Mouse (Mus musculus): Measurements from ENCODE around the gene Tbl3. TPM values are rescaled to one million over a fixed set of nuclear protein-coding genes. Genes with fewer than 3 reads are reported as not detected.

The Tbl3 gene
- polyA plus RNA-seq, 2 experiments: 26.8 to 31.3 TPM

DNA sequence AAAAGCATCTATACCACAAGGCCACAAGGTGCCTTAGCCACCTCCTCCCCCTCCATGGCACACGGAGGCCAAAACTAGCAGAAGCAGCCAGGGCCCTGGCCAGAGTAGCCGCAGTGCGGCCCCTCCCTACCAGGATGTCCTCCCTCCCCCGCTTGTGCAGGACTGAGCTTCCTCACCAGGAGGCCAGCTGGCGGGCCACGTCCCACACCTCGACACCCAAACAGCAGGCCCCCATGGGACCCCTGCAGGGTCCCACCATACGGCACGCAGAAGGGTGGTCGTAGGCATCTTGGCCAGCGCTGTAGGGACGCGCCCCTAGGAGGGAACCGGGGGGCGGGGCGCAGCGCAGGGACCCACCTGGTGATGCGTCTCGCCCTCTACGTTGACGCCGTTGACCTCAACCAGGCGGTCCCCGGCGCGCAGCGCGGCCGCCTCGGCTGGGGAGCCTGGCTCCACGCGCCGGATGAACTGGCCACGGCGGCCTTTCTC lies 57.8 kb downstream of the Tbl3 start:
- DNase-seq (ENCODE audit: low read depth in 3 of 3, low spot score in 3 of 3) (no peak), ATAC-seq (ENCODE audit: insufficient read depth) (0 out of 2 replicates have a peak, but pooled peaks have one; percentile 6)
- peaks cover 0 to 12% of the 10 kb centered on the region in 2 experiments; a peak in 3 of 4 replicates for H3K4me1 ChIP-seq (replicated peaks; ENCODE audit: control insufficient read depth in 2 of 2, insufficient read depth in 2 of 2, low read length in 1 of 2)
- H3K36me3 ChIP-seq (replicated peaks; ENCODE audit: control insufficient read depth, insufficient read depth, low read depth): no peaks in the 10 kb centered on the region
- no peaks in the 10 kb centered on the region for H3K9me3 ChIP-seq (ENCODE audit: control insufficient read depth, low read length)
- H3K27me3 ChIP-seq (ENCODE audit: control insufficient read depth, insufficient read depth, low read length): peaks cover 33% of the 10 kb centered on the region
- H3K4me3 ChIP-seq (ENCODE audit: insufficient read depth in 1 of 2, low read depth in 2 of 2, low read length in 2 of 2): peak overlapping the region; percentile 51 to 62
- peak overlapping the region; percentile 51 for H3K4me2 ChIP-seq (ENCODE audit: low read depth)
- no peak overlapping the region for H3K27ac ChIP-seq
- H3K9ac ChIP-seq (replicated peaks): no peak overlapping the region; the same call in 1 of the 2 replicates
- TF ChIP-seq EP300 (IDR thresholded peaks at IDR 0.05; ENCODE audit: low read depth) (no peak), CTCF (IDR thresholded peaks at IDR 0.05; ENCODE audit: low read depth) (no peak)
- WGBS (ENCODE audit: insufficient replicate concordance): 1% methylated on average over 34 of the region's 35 CpGs

- H3K4me1 ChIP-seq (replicated peaks; ENCODE audit: control insufficient read depth in 2 of 2, insufficient read depth in 2 of 2, low read length in 1 of 2): peaks cover 0 to 15% of the 10 kb centered on the region in 2 experiments; a peak in 3 of 4 replicates
- H3K9me3 ChIP-seq (ENCODE audit: control insufficient read depth, low read length): no peaks in the 10 kb centered on the region
- H3K4me2 ChIP-seq (ENCODE audit: low read depth): peak overlapping the region; percentile 51
- no peak overlapping the region for H3K9ac ChIP-seq (replicated peaks)
- no peak overlapping the region for H3K27ac ChIP-seq
- peaks cover 33% of the 10 kb centered on the region for H3K27me3 ChIP-seq (ENCODE audit: control insufficient read depth, insufficient read depth, low read length)
- DNase-seq (ENCODE audit: low read depth in 3 of 3, low spot score in 3 of 3) (no peak), ATAC-seq (ENCODE audit: insufficient read depth) (no peak)
- no peak overlapping the region; a peak in 1 of 4 replicates for H3K4me3 ChIP-seq (ENCODE audit: insufficient read depth in 1 of 2, low read depth in 2 of 2, low read length in 2 of 2)
- H3K36me3 ChIP-seq (replicated peaks; ENCODE audit: control insufficient read depth, insufficient read depth, low read depth): no peaks in the 10 kb centered on the region
- 65% methylated on average over 10 of the region's 10 CpGs for WGBS (ENCODE audit: insufficient replicate concordance)
- TF ChIP-seq EP300 (IDR thresholded peaks at IDR 0.05; ENCODE audit: low read depth) (no peak), CTCF (IDR thresholded peaks at IDR 0.05; ENCODE audit: low read depth) (no peak)
Measured at GRCm38 (mm10) chr17:24648731-24649377, 58.6 kb downstream of the Tbl3 start.

Other genes starting within 250 kb of the Tbl3 start
Only the 30 nearest of the 32 such genes appear.
- gene Bricd5, start 233.8 kb downstream of the Tbl3 start, polyA plus RNA-seq (2012; rRNA removed): 0.29 and 0.30 TPM in 2 replicates
- 0.23 TPM in 1 of 2 replicates, not detected in the other for gene Bricd5, start 233.8 kb downstream of the Tbl3 start, polyA plus RNA-seq (2014; fragmentation: Nextera tagmentation; extraction: Ambion mirVana)
- 13.5 and 18.5 TPM in 2 replicates for gene Mlst8, start 228.6 kb downstream of the Tbl3 start, polyA plus RNA-seq (2012; rRNA removed)
- 9.6 and 11.2 TPM in 2 replicates for gene Mlst8, start 228.6 kb downstream of the Tbl3 start, polyA plus RNA-seq (2014; fragmentation: Nextera tagmentation; extraction: Ambion mirVana)
- gene Caskin1, start 219.1 kb downstream of the Tbl3 start, polyA plus RNA-seq (2012; rRNA removed): 0.09 and 0.11 TPM in 2 replicates
- gene Caskin1, start 219.1 kb downstream of the Tbl3 start, polyA plus RNA-seq (2014; fragmentation: Nextera tagmentation; extraction: Ambion mirVana): 0.08 TPM in 2 replicates
- gene Traf7, start 179.7 kb downstream of the Tbl3 start, polyA plus RNA-seq (2012; rRNA removed): 55.4 and 64.2 TPM in 2 replicates
- 25.6 and 29.4 TPM in 2 replicates for gene Traf7, start 179.7 kb downstream of the Tbl3 start, polyA plus RNA-seq (2014; fragmentation: Nextera tagmentation; extraction: Ambion mirVana)
- 0.21 and 0.28 TPM in 2 replicates for gene Rab26, start 173.4 kb downstream of the Tbl3 start, polyA plus RNA-seq (2012; rRNA removed)
- 0.95 and 1.0 TPM in 2 replicates for gene Rab26, start 173.4 kb downstream of the Tbl3 start, polyA plus RNA-seq (2014; fragmentation: Nextera tagmentation; extraction: Ambion mirVana)
- 3.4 and 4.0 TPM in 2 replicates for gene Pkd1, start 157.8 kb downstream of the Tbl3 start, polyA plus RNA-seq (2012; rRNA removed)
- 1.8 and 2.9 TPM in 2 replicates for gene Pkd1, start 157.8 kb downstream of the Tbl3 start, polyA plus RNA-seq (2014; fragmentation: Nextera tagmentation; extraction: Ambion mirVana)
- 17.0 and 21.4 TPM in 2 replicates for gene Tsc2, start 75.0 kb downstream of the Tbl3 start, polyA plus RNA-seq (2012; rRNA removed)
- 17.6 and 23.8 TPM in 2 replicates for gene Tsc2, start 75.0 kb downstream of the Tbl3 start, polyA plus RNA-seq (2014; fragmentation: Nextera tagmentation; extraction: Ambion mirVana)
- 6.2 and 6.6 TPM in 2 replicates for gene Nthl1, start 75.0 kb downstream of the Tbl3 start, polyA plus RNA-seq (2012; rRNA removed)
- gene Nthl1, start 75.0 kb downstream of the Tbl3 start, polyA plus RNA-seq (2014; fragmentation: Nextera tagmentation; extraction: Ambion mirVana): 5.9 and 6.1 TPM in 2 replicates
- gene Slc9a3r2, start 57.3 kb downstream of the Tbl3 start, polyA plus RNA-seq (2012; rRNA removed): 5.5 and 5.7 TPM in 2 replicates
- 8.1 and 9.9 TPM in 2 replicates for gene Slc9a3r2, start 57.3 kb downstream of the Tbl3 start, polyA plus RNA-seq (2014; fragmentation: Nextera tagmentation; extraction: Ambion mirVana)
- gene Npw, start 49.2 kb downstream of the Tbl3 start, polyA plus RNA-seq (2012; rRNA removed): 0.27 TPM in 1 of 2 replicates, not detected in the other
- gene Npw, start 49.2 kb downstream of the Tbl3 start, polyA plus RNA-seq (2014; fragmentation: Nextera tagmentation; extraction: Ambion mirVana): 0.29 TPM in 1 of 2 replicates, not detected in the other
- 21.3 and 23.8 TPM in 2 replicates for gene Zfp598, start 38.0 kb downstream of the Tbl3 start, polyA plus RNA-seq (2012; rRNA removed)
- gene Zfp598, start 38.0 kb downstream of the Tbl3 start, polyA plus RNA-seq (2014; fragmentation: Nextera tagmentation; extraction: Ambion mirVana): 10.7 and 14.5 TPM in 2 replicates
- 0.06 and 0.14 TPM in 2 replicates for gene Syngr3, start 17.7 kb downstream of the Tbl3 start, polyA plus RNA-seq (2012; rRNA removed)
- 0.08 TPM in 1 of 2 replicates, not detected in the other for gene Syngr3, start 17.7 kb downstream of the Tbl3 start, polyA plus RNA-seq (2014; fragmentation: Nextera tagmentation; extraction: Ambion mirVana)
- gene Gfer, start 11.5 kb downstream of the Tbl3 start, polyA plus RNA-seq (2012; rRNA removed): 13.9 and 19.5 TPM in 2 replicates
- gene Gfer, start 11.5 kb downstream of the Tbl3 start, polyA plus RNA-seq (2014; fragmentation: Nextera tagmentation; extraction: Ambion mirVana): 30.2 and 32.3 TPM in 2 replicates
- 0.87 and 0.97 TPM in 2 replicates for gene Noxo1, start 11.4 kb downstream of the Tbl3 start, polyA plus RNA-seq (2012; rRNA removed)
- 0.25 and 0.30 TPM in 2 replicates for gene Noxo1, start 11.4 kb downstream of the Tbl3 start, polyA plus RNA-seq (2014; fragmentation: Nextera tagmentation; extraction: Ambion mirVana)
- gene Rnf151, start 10.4 kb upstream of the Tbl3 start, polyA plus RNA-seq (2012; rRNA removed): 0.11 and 0.29 TPM in 2 replicates
- not detected in 2 replicates for gene Rnf151, start 10.4 kb upstream of the Tbl3 start, polyA plus RNA-seq (2014; fragmentation: Nextera tagmentation; extraction: Ambion mirVana)
- gene Rps2, start 10.5 kb upstream of the Tbl3 start, polyA plus RNA-seq (2012; rRNA removed): 2,096 and 2,246 TPM in 2 replicates
- 1,219 and 1,250 TPM in 2 replicates for gene Rps2, start 10.5 kb upstream of the Tbl3 start, polyA plus RNA-seq (2014; fragmentation: Nextera tagmentation; extraction: Ambion mirVana)
- 84.0 and 162 TPM in 2 replicates for gene Ndufb10, start 16.8 kb upstream of the Tbl3 start, polyA plus RNA-seq (2012; rRNA removed)
- gene Ndufb10, start 16.8 kb upstream of the Tbl3 start, polyA plus RNA-seq (2014; fragmentation: Nextera tagmentation; extraction: Ambion mirVana): 207 and 216 TPM in 2 replicates
- 0.03 TPM in 1 of 2 replicates, not detected in the other for gene Rpl3l, start 20.2 kb upstream of the Tbl3 start, polyA plus RNA-seq (2012; rRNA removed)
- gene Rpl3l, start 20.2 kb upstream of the Tbl3 start, polyA plus RNA-seq (2014; fragmentation: Nextera tagmentation; extraction: Ambion mirVana): not detected in 2 replicates
- 18.3 and 25.4 TPM in 2 replicates for gene Msrb1, start 29.0 kb upstream of the Tbl3 start, polyA plus RNA-seq (2012; rRNA removed)
- 28.8 and 28.9 TPM in 2 replicates for gene Msrb1, start 29.0 kb upstream of the Tbl3 start, polyA plus RNA-seq (2014; fragmentation: Nextera tagmentation; extraction: Ambion mirVana)
- gene Hs3st6, start 45.3 kb upstream of the Tbl3 start, polyA plus RNA-seq (2012; rRNA removed): 0.03 and 0.06 TPM in 2 replicates
- not detected in 2 replicates for gene Hs3st6, start 45.3 kb upstream of the Tbl3 start, polyA plus RNA-seq (2014; fragmentation: Nextera tagmentation; extraction: Ambion mirVana)
- gene Meiob, start 96.6 kb upstream of the Tbl3 start, polyA plus RNA-seq (2012; rRNA removed): 0.50 and 0.65 TPM in 2 replicates
- gene Meiob, start 96.6 kb upstream of the Tbl3 start, polyA plus RNA-seq (2014; fragmentation: Nextera tagmentation; extraction: Ambion mirVana): 0.90 and 1.2 TPM in 2 replicates
- 49.8 and 65.9 TPM in 2 replicates for gene Hagh, start 132.5 kb upstream of the Tbl3 start, polyA plus RNA-seq (2012; rRNA removed)
- gene Hagh, start 132.5 kb upstream of the Tbl3 start, polyA plus RNA-seq (2014; fragmentation: Nextera tagmentation; extraction: Ambion mirVana): 109 and 120 TPM in 2 replicates
- 18.6 and 24.0 TPM in 2 replicates for gene Fahd1, start 142.7 kb upstream of the Tbl3 start, polyA plus RNA-seq (2012; rRNA removed)
- 37.2 and 40.1 TPM in 2 replicates for gene Fahd1, start 142.7 kb upstream of the Tbl3 start, polyA plus RNA-seq (2014; fragmentation: Nextera tagmentation; extraction: Ambion mirVana)
- gene Igfals, start 158.3 kb upstream of the Tbl3 start, polyA plus RNA-seq (2012; rRNA removed): 3.4 and 4.3 TPM in 2 replicates
- 4.7 and 6.3 TPM in 2 replicates for gene Igfals, start 158.3 kb upstream of the Tbl3 start, polyA plus RNA-seq (2014; fragmentation: Nextera tagmentation; extraction: Ambion mirVana)
- 30.8 and 33.1 TPM in 2 replicates for gene Nubp2, start 178.7 kb upstream of the Tbl3 start, polyA plus RNA-seq (2012; rRNA removed)
- 76.7 and 80.1 TPM in 2 replicates for gene Nubp2, start 178.7 kb upstream of the Tbl3 start, polyA plus RNA-seq (2014; fragmentation: Nextera tagmentation; extraction: Ambion mirVana)
- 26.3 and 28.4 TPM in 2 replicates for gene Spsb3, start 179.0 kb upstream of the Tbl3 start, polyA plus RNA-seq (2012; rRNA removed)
- gene Spsb3, start 179.0 kb upstream of the Tbl3 start, polyA plus RNA-seq (2014; fragmentation: Nextera tagmentation; extraction: Ambion mirVana): 37.5 and 40.2 TPM in 2 replicates
- gene Eme2, start 187.4 kb upstream of the Tbl3 start, polyA plus RNA-seq (2012; rRNA removed): 7.6 and 9.4 TPM in 2 replicates
- 7.4 and 8.5 TPM in 2 replicates for gene Eme2, start 187.4 kb upstream of the Tbl3 start, polyA plus RNA-seq (2014; fragmentation: Nextera tagmentation; extraction: Ambion mirVana)
- gene Mrps34, start 187.5 kb upstream of the Tbl3 start, polyA plus RNA-seq (2012; rRNA removed): 48.0 and 49.2 TPM in 2 replicates
- gene Mrps34, start 187.5 kb upstream of the Tbl3 start, polyA plus RNA-seq (2014; fragmentation: Nextera tagmentation; extraction: Ambion mirVana): 43.5 and 49.9 TPM in 2 replicates
- 55.7 and 65.6 TPM in 2 replicates for gene Nme3, start 188.8 kb upstream of the Tbl3 start, polyA plus RNA-seq (2012; rRNA removed)
- 79.2 and 83.7 TPM in 2 replicates for gene Nme3, start 188.8 kb upstream of the Tbl3 start, polyA plus RNA-seq (2014; fragmentation: Nextera tagmentation; extraction: Ambion mirVana)
- gene Mapk8ip3, start 229.3 kb upstream of the Tbl3 start, polyA plus RNA-seq (2012; rRNA removed): 30.6 and 34.3 TPM in 2 replicates
- gene Mapk8ip3, start 229.3 kb upstream of the Tbl3 start, polyA plus RNA-seq (2014; fragmentation: Nextera tagmentation; extraction: Ambion mirVana): 7.2 and 8.0 TPM in 2 replicates

Measured in liver, embryonic 14.5 days (tissue).